Mouse (Mus musculus) cerebellum, adult 2 months (tissue): ENCODE measurements around the gene Dppa3.

Source experiments
- CTCF ChIP-seq: fragments of 200-500 bp; IDR thresholded peaks from 2 replicates; pipeline ENCODE4 v1.5.1; 2011; ENCODE audit warnings: low read depth, mild to moderate bottlenecking, control low read depth, low read length, moderate library complexity, borderline replicate concordance; ENCODE audit not compliant: insufficient read depth
- POLR2A ChIP-seq: fragments of 200-500 bp; IDR thresholded peaks from 2 replicates; pipeline ENCODE4 v1.6.1; 2011; ENCODE audit warnings: low read length, control low read depth, borderline replicate concordance; ENCODE audit not compliant: insufficient read depth

- TF ChIP-seq CTCF, result no peak
- no peak for TF ChIP-seq POLR2A
These were observed 41.5 kb downstream of the Dppa3 start for GRCm38 (mm10) chr6:122667715-122668114.
